Mouse (Mus musculus) heart, postnatal 14 days (tissue): ENCODE measurements at regions not wholly inside any gene's neighbourhood (a gene's known extent, or its start where the extent isn't known, plus 50 kb on each side); places are given as distances from the start of the nearest gene placed in this dataset.
A peak's percentile ranks its signal among the peaks of the same experiment; 100 is the strongest.

ENCODE experiments used
- DNase-seq, 2 experiments: peaks; one replicate each; pipeline ENCODE4 v3.0.0; 2021 to 2022
- intact Hi-C: fragments of 180-260 bp; cut with DNase I; formaldehyde crosslinking; loops from one replicate; pipeline ENCODE4 v1.15.1; 2025

DNA sequence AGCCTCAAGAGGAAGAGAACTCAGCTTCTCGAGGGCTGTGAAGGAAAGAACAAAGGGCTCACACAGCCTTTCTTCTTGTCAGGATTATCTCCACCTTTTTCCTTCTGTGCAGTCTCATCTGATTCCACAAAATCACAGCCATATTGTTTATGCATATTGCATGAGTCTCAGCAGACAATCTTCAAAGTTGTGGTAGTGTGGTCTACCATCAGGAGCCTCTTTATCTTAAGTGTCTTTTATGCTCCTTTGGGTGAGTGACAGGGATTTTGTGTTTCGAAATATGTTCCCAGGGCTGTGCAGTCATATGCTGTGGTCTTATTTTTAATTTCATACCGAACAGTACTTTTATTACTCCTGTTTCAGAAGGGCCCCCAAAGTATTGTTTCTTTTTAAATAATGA lies 198.2 kb upstream of the Tgfbr2 start:
- intact Hi-C loops = no loop called here
- no peak for DNase-seq

DNA sequence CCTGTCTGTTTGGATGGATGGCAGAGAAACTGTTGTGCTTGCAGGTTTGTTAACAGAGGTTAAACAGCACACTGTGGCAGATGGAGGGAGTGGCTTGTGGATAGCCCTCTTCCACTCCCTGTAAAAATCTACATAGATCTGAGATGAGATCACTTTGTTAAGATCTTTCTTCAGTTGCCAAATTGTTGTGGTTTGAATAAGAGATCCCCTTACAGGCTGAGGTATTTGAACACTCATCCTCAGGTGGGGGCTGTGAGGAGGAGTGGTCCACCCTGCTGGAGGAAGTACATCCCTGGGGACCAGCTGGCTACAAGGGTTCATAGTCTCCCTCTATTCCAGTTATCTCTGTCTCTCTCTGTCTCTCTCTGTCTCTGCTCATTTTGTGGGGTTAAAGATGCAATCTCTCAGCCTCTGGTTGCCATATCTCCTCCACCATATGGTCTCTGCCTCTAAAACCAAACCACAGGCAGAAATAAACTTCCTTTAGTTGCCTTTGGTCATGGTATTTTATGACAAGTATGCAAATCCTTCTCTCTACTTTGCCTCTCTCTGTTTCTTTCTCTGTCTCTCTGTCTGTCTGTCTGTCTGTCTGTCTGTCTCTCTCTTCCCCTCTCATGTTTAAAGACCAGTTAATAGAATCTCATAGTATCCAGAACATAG lies 194.0 kb upstream of the Tgfbr2 start:
- no peak for DNase-seq
- intact Hi-C loops = no loop called here

GRCm38 (mm10) chr9:116366713-116367112 lies 191.6 kb upstream of the Tgfbr2 start:
- intact Hi-C loops = no loop called here
- DNase-seq = no peak

DNA sequence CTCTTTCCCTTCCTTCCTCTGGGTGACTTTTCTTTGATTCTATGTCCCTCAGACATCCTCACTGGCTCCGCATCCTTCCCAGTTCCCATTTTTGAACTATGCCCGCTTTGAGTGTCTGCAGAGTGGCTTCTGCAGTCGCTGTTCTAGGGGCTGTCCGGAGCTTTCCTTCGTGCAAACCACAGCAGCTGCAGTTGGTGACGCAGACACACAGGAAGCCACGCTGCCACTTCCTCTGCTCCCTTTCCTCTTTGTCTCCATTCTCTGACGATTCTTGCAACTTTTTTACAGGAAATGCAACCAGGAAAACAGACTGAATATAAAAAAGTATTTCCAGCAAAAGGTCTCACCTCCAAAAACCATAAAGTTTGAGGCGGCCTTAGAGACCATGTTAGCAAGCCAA lies 191.0 kb upstream of the Tgfbr2 start:
- DNase-seq = peak; percentile 14 to 25
- intact Hi-C loops = no loop called here

GRCm38 (mm10) chr9:116365701-116366100 lies 190.5 kb upstream of the Tgfbr2 start:
- intact Hi-C loops = no loop called here
- DNase-seq = no peak

- intact Hi-C loops = no loop called here
- DNase-seq = no peak
These were observed 190.0 kb upstream of the Tgfbr2 start for GRCm38 (mm10) chr9:116365016-116365685.

DNA sequence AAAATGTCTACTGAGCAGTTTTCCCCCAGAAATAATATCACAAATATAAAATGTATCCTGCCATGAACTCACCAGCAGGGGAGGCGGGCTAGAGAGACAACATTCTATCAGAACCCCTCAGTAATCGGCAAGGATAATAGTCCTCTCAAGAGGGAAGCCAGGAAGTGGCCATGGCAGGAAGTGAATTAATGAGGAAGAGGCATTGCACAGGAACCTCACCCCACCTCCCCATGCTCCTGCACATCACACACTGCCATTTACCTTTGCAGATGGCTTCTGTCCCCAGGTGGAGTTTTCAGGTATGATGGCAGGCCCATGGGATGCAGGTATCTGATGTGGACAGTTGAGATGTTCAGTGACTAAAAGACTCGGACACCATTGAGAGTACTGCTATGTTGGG lies 185.9 kb upstream of the Tgfbr2 start:
- intact Hi-C loops = no loop called here

DNA sequence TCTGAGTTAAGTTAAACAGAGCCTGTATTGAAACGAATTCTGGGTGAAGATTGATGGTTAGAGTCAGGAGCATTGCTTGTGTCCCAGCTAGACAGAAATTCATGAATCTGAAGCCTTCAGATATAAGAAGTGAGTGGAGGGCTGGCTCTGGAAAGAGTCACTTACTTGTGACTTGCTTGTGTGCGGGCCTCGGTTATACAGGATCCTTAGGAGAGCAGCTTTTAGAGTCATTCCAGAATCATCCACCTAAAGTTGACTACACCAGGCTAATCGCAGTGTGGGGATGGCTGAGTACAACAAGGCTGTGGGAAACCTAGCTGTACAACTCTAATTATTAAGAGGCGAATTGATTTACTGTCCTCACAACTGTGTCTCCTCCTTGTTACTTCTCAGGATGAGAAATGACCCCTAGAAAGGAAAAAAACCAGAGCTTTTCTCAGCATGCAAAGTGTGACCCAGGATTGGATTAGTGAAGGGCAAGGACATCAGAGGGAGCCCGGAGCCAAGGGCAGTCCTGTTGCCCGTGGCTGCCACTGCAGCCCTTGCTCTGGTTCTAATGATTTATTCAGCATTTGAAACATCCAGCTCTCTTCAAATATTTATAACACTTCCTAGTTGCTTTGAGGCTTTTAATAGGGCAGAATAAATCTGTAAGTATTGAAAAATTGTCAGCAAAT lies 179.0 kb upstream of the Tgfbr2 start:
- intact Hi-C loops = no loop called here
- no peak for DNase-seq

More for the DNA sequence above, 185.9 kb upstream of the Tgfbr2 start:
- no peak for DNase-seq

GRCm38 (mm10) chr9:116352801-116353494 lies 177.8 kb upstream of the Tgfbr2 start:
- peak in 1 of 2 experiments; percentile 63 for DNase-seq
- intact Hi-C loops = no loop called here

- intact Hi-C loops = no loop called here
- no peak for DNase-seq
These were observed 175.8 kb upstream of the Tgfbr2 start for GRCm38 (mm10) chr9:116350804-116351547.

- no peak for DNase-seq
- intact Hi-C loops = no loop called here
These were observed 171.9 kb upstream of the Tgfbr2 start for GRCm38 (mm10) chr9:116347021-116347420.

DNA sequence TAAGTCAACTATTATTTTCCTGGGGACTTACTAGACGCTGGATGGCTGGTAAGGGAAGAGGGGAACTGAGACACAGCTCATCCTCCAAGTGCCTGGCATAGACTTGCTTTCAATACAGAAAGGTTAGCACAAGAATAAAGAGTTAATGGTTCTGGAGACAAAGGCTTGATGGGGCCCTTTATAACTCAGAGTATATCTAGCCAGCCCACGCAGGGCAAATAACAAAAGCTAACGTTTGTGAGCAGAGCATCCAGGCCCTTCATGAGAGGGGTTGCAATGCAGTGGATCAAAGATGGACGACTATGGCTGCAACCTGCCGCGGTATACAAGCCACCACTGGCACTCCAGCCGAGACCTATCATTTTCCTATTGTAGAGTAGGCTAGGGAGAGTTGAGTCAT lies 171.3 kb upstream of the Tgfbr2 start:
- DNase-seq = no peak

DNA sequence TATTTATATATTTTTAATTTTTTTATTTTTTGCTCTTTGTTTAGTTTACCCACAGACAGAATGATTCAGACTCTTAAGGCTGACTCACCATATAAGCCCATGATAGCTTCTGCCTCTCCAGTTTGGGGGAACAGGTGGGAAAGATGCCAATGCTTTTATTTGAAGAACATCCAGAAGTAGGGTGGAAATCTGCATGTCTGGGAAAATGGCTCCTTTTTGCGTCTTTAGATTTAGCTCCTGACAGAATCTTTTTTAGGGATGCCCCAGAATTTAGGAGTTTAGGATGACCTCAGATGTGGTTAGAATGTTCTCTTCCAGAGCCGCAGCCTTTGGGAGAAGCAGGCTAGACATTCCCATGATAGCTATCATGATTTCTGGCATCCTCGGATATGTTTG lies 167.9 kb upstream of the Tgfbr2 start:
- no peak for DNase-seq
- intact Hi-C loops = loop anchor here (5.0 kb wide), 1 partner anchor 39 kb away; no protein-coding TSS in a partner anchor

More for the DNA sequence above, 171.3 kb upstream of the Tgfbr2 start:
- intact Hi-C loops = no loop called here

DNA sequence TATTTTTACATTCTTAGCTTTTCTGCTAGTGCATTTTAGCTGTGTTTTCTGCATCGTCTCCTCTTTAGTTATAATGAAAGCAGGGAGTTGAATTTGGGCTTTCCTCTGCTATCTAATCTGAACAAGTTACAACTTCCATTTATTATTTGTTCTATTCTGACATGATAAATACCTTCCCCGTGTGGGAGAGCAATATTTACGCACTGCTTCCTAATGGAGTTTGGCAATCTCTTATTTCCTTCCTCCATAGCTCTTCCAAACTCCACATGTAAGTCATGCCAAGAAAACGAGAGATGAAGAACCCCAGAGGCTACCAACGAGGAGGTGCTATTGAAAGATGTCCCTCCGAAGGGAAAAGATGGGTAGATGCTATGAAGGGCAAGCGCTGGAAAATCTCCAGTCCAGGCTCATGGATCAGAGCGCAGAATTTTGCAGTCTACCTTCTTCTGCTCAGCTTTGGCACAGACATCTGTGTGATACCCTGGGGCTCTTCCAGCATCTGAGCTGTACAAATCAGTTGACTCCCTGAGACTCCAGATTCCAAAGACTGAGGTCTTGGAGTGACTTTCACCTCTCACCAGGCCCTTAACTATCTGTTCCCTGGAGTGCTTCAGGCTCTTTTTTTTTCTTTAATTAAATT lies 167.4 kb upstream of the Tgfbr2 start:
- no peak for DNase-seq
- intact Hi-C loops = loop anchor here (5.0 kb wide), 1 partner anchor 40 kb away; no protein-coding TSS in a partner anchor

DNA sequence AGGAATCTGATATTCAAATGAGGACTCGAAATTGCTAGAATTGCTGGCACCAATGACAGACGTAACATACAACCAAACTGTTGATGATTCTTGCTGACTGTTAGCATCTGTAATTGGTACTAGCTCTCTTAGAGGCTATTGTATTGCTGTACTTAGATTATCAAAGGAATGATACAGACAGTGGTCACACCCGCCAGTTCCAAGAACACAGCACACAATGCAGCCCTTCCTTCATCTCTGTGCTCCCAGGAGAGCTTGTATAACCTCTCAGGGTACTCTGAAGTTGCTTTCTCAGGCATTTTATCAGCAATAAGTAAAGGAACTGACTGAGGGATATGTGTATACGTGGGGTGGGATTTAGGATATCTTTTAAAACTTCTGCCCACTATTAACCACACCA lies 166.8 kb upstream of the Tgfbr2 start:
- intact Hi-C loops = loop anchor here (5.0 kb wide), 1 partner anchor 40 kb away; no protein-coding TSS in a partner anchor
- no peak for DNase-seq

- peak in 1 of 2 experiments; percentile 33 for DNase-seq
- intact Hi-C loops = loop anchor here (5.0 kb wide), 1 partner anchor 41 kb away; no protein-coding TSS in a partner anchor
These were observed 165.8 kb upstream of the Tgfbr2 start for GRCm38 (mm10) chr9:116340952-116341351.

DNA sequence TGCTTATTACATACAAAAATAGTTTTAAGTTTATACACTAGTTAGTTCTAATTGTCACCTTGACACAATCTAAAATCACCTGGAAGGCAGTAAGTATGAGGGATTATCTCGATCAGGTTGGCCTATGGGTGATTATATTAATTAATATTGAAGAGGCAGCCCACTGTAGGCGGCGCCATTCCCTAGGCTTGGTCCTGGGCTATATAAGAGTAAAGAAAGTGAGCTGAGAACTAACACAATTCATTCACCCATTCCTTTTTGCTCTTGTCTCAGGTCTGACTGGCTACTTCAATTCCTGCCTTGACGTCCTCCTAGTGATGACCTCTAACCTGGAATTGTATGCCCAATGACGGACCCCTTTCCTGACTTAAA lies 163.6 kb upstream of the Tgfbr2 start:
- no peak for DNase-seq
- intact Hi-C loops = no loop called here

- intact Hi-C loops = no loop called here
- no peak for DNase-seq
These were observed 163.1 kb upstream of the Tgfbr2 start for GRCm38 (mm10) chr9:116338093-116338728.

DNA sequence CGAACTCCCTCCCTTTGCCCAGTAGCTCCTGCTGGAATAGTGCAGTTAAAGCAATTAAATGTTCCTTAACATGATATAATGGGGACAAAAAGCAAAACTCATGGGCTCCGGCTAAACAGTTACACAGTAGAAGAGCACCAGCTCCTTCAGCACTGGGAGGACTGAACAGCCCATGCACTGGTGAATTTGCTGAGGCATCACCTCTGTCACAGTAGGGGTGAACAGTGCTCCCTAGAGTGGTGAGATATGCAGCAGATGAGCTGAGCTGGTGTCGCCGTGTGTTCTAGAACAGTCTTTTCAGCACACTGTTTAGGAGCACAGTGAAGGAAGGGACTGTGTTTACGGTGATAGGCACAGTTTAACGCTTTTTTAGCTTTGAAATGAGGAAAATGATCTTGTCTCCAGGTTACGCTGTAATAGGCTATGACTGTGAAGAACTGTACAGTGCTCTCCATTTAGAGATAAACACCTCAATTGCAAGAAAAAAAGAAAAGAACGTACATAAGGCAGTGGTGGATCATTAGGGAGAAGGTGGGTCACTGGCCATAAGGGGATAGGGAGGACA lies 162.4 kb upstream of the Tgfbr2 start:
- DNase-seq = no peak
- intact Hi-C loops = no loop called here
